Mouse (Mus musculus): ENCODE measurements at regions not wholly inside any gene's neighbourhood (a gene's known extent, or its start where the extent isn't known, plus 50 kb on each side); places are given as distances from the start of the nearest gene placed in this dataset.

DNA sequence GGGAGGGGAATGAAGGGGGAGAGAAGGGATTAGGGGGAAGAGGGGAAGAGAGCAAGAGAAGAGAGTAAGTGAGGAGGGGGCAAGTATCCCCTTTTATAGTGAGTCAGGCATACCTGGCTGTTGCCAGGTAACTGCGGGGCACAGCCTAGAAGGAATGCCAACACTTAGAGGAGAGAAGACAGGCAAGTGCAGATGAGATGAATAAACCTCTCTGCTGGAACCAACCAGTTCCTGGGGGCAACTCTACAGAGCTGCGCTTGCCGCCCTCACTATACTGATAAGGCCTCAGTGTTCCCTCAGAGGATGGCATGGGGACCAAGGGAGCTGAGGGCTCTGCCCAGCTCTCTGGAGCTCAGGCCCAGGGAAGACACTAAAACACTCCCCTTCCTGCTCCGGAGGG, 192.2 kb downstream of the Opa1 start:
- 0 out of 2 replicates have a peak overlapping the region, but pooled peaks have one; percentile 26 for H3K27ac ChIP-seq (ENCODE audit: low read depth, low read length)
- H3K9me3 ChIP-seq (ENCODE audit: low read length), result no peaks in the 10 kb centered on the region
- TF ChIP-seq CTCF (IDR thresholded peaks at IDR 0.05), result no peak
- 33% methylated on average over 4 of the region's 4 CpGs for WGBS
- peaks cover 4% of the 10 kb centered on the region for H3K4me1 ChIP-seq (ENCODE audit: insufficient read depth, low read length)
- no peak overlapping the region for H3K4me2 ChIP-seq (ENCODE audit: low read depth, low read length, poor library complexity, severe bottlenecking)
- no peak overlapping the region for H3K9ac ChIP-seq (replicated peaks; ENCODE audit: low read length, poor library complexity, severe bottlenecking)
- H3K4me3 ChIP-seq (ENCODE audit: low read depth, low read length), result no peak overlapping the region
- DNase-seq (ENCODE audit: low spot score) (no peak), ATAC-seq (ENCODE audit: low FRiP score) (peak; percentile 72)
- no peaks in the 10 kb centered on the region for H3K27me3 ChIP-seq (ENCODE audit: insufficient read depth, low read length)
- no peaks in the 10 kb centered on the region for H3K36me3 ChIP-seq (ENCODE audit: insufficient read depth, low read length)

DNA sequence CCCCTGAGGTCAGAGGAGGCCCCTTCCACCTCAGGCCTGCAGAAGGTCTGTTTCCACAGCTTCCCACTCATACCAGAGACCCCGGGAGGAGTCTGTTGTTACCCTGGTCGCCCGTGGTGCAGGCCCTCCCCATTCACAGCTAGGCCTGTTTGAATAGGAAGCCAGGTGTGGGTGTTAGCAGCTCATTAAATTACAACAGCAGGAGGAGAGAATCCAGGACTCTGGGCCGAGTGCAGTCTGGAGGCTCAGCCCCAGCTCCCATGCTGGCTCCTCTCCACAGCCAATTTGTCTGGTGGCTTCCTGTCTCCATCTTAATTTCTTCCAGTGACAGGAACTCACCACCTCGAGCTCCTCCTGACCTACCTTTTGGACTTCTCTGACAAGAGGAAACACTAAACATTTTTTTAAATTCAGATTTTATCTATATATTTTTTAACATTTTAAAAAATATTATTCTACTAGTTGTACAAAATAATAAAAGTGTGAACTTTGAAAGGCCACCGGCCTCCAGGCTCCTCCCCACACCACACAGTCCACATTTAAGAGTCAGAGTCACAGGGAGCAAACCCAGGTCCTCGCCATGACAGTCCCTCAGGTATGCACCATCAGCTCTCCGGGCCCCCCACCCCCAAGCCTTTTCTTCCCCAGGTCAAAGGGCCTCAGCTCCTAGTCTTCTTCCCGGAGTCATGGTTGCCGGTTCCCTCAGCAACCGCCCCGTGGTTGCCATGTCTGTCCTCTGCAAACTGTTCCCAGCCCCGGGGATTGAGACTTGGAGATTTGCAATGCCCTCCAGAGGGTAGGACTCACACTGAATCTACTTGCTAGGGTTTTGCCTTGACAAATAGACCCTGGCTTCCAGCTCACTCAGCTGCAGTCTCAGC, 192.8 kb downstream of the Opa1 start:
- Histone ChIP-seq H3K27ac (ENCODE audit: low read depth, low read length) (0 out of 2 replicates have a peak overlapping the region, but pooled peaks have one; percentile 26), H3K27me3 (ENCODE audit: insufficient read depth, low read length) (no peaks in the 10 kb centered on the region), H3K4me3 (ENCODE audit: low read depth, low read length) (no peak overlapping the region), H3K4me1 (ENCODE audit: insufficient read depth, low read length) (peaks cover 4% of the 10 kb centered on the region), H3K9me3 (ENCODE audit: low read length) (no peaks in the 10 kb centered on the region), H3K9ac (replicated peaks; ENCODE audit: low read length, poor library complexity, severe bottlenecking) (no peak overlapping the region), H3K4me2 (ENCODE audit: low read depth, low read length, poor library complexity, severe bottlenecking) (no peak overlapping the region), H3K36me3 (ENCODE audit: insufficient read depth, low read length) (no peaks in the 10 kb centered on the region)
- TF ChIP-seq CTCF (IDR thresholded peaks at IDR 0.05), result no peak
- DNase-seq (ENCODE audit: low spot score), result no peak
- WGBS, result 27% methylated on average over 13 of the region's 13 CpGs
- no peak for ATAC-seq (ENCODE audit: low FRiP score)

DNA sequence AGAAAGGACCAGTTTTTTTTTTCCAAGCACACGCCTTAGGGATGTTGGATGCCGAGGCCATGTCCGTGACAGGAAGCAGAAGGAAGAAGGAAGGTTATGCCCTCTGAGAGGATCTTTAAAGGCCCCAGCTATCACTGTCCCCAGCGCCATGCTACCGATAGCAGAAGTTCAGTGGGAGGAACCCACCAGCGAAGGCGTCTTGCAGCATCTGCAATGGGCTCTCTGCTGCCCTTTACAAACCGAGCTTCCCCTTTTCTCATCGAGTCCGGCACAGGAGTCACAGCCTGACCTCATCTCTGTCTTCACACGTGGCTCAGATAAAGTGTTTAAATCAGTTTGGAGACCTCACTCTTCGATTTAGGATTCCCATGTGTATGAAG, 193.5 kb downstream of the Opa1 start:
- Histone ChIP-seq H3K27me3 (ENCODE audit: insufficient read depth, low read length) (no peaks in the 10 kb centered on the region), H3K4me1 (ENCODE audit: insufficient read depth, low read length) (peaks cover 4% of the 10 kb centered on the region), H3K9ac (replicated peaks; ENCODE audit: low read length, poor library complexity, severe bottlenecking) (no peak overlapping the region), H3K4me3 (ENCODE audit: low read depth, low read length) (no peak overlapping the region), H3K9me3 (ENCODE audit: low read length) (no peaks in the 10 kb centered on the region), H3K4me2 (ENCODE audit: low read depth, low read length, poor library complexity, severe bottlenecking) (no peak overlapping the region), H3K27ac (ENCODE audit: low read depth, low read length) (no peak overlapping the region), H3K36me3 (ENCODE audit: insufficient read depth, low read length) (no peaks in the 10 kb centered on the region)
- DNase-seq (ENCODE audit: low spot score) (no peak), ATAC-seq (ENCODE audit: low FRiP score) (no peak)
- WGBS, result 71% methylated on average over 12 of the region's 12 CpGs
- no peak for TF ChIP-seq CTCF (IDR thresholded peaks at IDR 0.05)

DNA sequence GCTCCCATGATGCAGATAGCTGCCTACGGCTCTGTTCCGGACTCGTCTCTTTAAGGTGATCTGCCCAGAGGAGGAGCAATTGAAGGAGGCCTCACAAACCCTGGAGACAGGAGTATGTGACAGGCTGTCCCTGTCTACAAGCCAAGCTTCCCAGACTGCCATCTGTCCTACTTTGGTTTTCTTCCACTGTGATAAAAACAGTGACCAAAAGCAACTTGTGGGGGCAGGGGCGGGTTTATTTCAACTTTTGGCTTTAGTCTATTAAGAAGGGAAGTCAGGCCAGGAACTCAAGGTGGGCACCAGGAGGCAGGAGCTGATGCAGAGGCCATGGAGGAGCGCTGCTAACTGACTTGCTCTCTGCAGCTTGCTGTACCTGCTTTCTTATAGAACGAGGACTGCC, 193.9 kb downstream of the Opa1 start:
- Histone ChIP-seq H3K4me1 (ENCODE audit: insufficient read depth, low read length) (peaks cover 4% of the 10 kb centered on the region), H3K36me3 (ENCODE audit: insufficient read depth, low read length) (no peaks in the 10 kb centered on the region), H3K27ac (ENCODE audit: low read depth, low read length) (no peak overlapping the region), H3K27me3 (ENCODE audit: insufficient read depth, low read length) (no peaks in the 10 kb centered on the region), H3K4me2 (ENCODE audit: low read depth, low read length, poor library complexity, severe bottlenecking) (no peak overlapping the region), H3K9me3 (ENCODE audit: low read length) (no peaks in the 10 kb centered on the region), H3K9ac (replicated peaks; ENCODE audit: low read length, poor library complexity, severe bottlenecking) (no peak overlapping the region), H3K4me3 (ENCODE audit: low read depth, low read length) (no peak overlapping the region)
- WGBS, result 92% methylated on average over 6 of the region's 6 CpGs
- peak; percentile 14 for DNase-seq (ENCODE audit: low spot score)
- no peak for TF ChIP-seq CTCF (IDR thresholded peaks at IDR 0.05)
- no peak for ATAC-seq (ENCODE audit: low FRiP score)

DNA sequence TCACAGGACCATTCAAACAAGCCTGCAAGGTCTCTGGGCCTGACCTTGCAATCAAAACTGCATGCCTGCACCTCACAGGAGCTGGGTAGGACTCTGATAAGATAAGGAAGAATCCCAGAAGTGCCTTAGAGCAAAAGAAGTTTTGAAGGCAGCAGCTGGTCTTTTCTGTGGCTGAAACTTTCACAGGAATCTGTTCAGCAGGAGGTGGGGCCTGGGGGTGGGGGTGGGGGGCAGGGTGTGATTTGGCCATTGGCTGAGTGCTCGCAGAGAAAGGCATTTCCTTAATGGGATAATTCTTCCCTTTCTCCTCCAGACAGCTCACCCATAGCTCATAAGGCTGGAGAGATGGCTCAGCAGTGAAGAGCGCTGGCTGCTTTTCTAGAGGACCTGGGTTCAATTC, 195.8 kb downstream of the Opa1 start:
- WGBS, result 48% methylated on average over 2 of the region's 2 CpGs

DNA sequence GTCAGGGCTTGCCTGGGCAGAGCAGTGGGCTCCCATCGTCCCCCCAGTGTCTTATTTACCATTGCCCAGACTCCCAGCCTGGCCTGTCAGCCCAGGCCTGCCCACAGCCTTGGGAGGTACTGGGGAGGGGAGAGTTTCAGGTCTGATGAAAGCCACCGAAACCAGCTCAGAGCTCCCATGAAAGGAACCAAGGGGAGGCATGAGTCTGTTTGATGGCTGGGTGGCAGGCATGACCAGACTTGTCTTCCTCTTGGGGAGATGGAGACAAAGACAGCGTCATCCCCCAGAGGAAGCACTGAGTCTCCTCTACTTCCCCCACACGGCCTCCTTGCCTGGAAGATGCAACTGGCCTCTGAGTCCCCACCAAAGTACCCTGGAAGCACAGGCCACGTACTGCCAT, 196.7 kb downstream of the Opa1 start:
- Histone ChIP-seq H3K9me3 (ENCODE audit: low read length) (no peaks in the 10 kb centered on the region), H3K4me1 (ENCODE audit: insufficient read depth, low read length) (peaks cover 4% of the 10 kb centered on the region), H3K36me3 (ENCODE audit: insufficient read depth, low read length) (no peaks in the 10 kb centered on the region), H3K9ac (replicated peaks; ENCODE audit: low read length, poor library complexity, severe bottlenecking) (no peak overlapping the region), H3K4me3 (ENCODE audit: low read depth, low read length) (no peak overlapping the region), H3K27ac (ENCODE audit: low read depth, low read length) (no peak overlapping the region), H3K27me3 (ENCODE audit: insufficient read depth, low read length) (no peaks in the 10 kb centered on the region), H3K4me2 (ENCODE audit: low read depth, low read length, poor library complexity, severe bottlenecking) (no peak overlapping the region)
- ATAC-seq (ENCODE audit: low FRiP score) (no peak), DNase-seq (ENCODE audit: low spot score) (no peak)
- TF ChIP-seq CTCF (IDR thresholded peaks at IDR 0.05), result no peak
- WGBS, result 38% methylated on average over 5 of the region's 5 CpGs

More for the DNA sequence above, 195.8 kb downstream of the Opa1 start:
- Histone ChIP-seq H3K4me3 (ENCODE audit: low read depth, low read length) (no peak overlapping the region), H3K4me1 (ENCODE audit: insufficient read depth, low read length) (peaks cover 4% of the 10 kb centered on the region), H3K9me3 (ENCODE audit: low read length) (no peaks in the 10 kb centered on the region), H3K27ac (ENCODE audit: low read depth, low read length) (no peak overlapping the region), H3K27me3 (ENCODE audit: insufficient read depth, low read length) (no peaks in the 10 kb centered on the region), H3K36me3 (ENCODE audit: insufficient read depth, low read length) (no peaks in the 10 kb centered on the region), H3K9ac (replicated peaks; ENCODE audit: low read length, poor library complexity, severe bottlenecking) (no peak overlapping the region), H3K4me2 (ENCODE audit: low read depth, low read length, poor library complexity, severe bottlenecking) (no peak overlapping the region)
- TF ChIP-seq CTCF (IDR thresholded peaks at IDR 0.05), result no peak
- DNase-seq (ENCODE audit: low spot score), result no peak
- no peak for ATAC-seq (ENCODE audit: low FRiP score)

Measured in midbrain, postnatal 0 days (tissue).